Mouse (Mus musculus): ENCODE measurements around the gene Ccdc71l.

DNA sequence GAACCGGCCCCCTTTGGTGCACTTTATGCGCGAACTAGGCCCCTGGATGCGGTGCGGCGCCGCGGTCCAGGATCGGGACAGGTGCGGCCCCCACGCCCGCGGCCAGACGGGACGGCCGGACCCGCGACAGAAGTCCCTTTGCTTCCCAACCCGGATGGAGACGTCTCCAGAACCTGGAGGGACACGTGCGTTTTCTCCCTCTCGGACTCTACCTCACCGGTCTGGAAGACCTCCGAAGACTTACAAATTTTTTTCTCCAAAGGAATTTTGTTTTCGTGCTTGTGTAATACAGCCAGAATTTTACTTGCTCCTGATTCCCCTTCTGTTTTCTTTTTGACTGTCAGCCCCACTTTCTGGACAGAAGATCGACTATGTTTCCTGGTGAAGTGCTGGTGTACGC, 1.2 kb downstream of the Ccdc71l start:
- TF ChIP-seq GATA1 (IDR thresholded peaks at IDR 0.05; ENCODE audit: low read length) (no peak), TAL1 (IDR thresholded peaks at IDR 0.05; ENCODE audit: low read length) (no peak)

Measured in erythroblast, embryonic 14.5 days (primary cell).